Mouse (Mus musculus) midbrain, embryonic 14.5 days (tissue): ENCODE measurements around the gene Car15. TPM values are rescaled to one million over a fixed set of nuclear protein-coding genes. Genes with fewer than 3 reads are reported as not detected.

Experiments
- ATAC-seq: fragments of 200-750 bp; cut with Nextera tagmentation; 2 replicates; pipeline ENCODE4 v1.8.0; 2017; ENCODE audit warnings: moderate number of reproducible peaks, moderate library complexity; ENCODE audit not compliant: low FRiP score, low TSS enrichment
- DNase-seq: peaks from one replicate; pipeline ENCODE4 v3.0.0-alpha.2; 2015
- H3K27ac ChIP-seq: fragments of 300-500 bp; sonication (generic); replicated peaks from 2 replicates; pipeline ENCODE4 v1.5.1; 2014; ENCODE audit warnings: mild to moderate bottlenecking, low read depth, low read length, moderate library complexity
- H3K27me3 ChIP-seq: fragments of 300-500 bp; sonication (generic); 2 replicates; pipeline ENCODE4 v1.6.1; 2014; ENCODE audit warnings: low read length, control low read depth, mixed read lengths; ENCODE audit not compliant: control insufficient read depth, insufficient read depth
- H3K36me3 ChIP-seq: fragments of 300-500 bp; sonication (generic); 2 replicates; pipeline ENCODE4 v1.6.1; 2014; ENCODE audit warnings: low read length, control low read depth; ENCODE audit not compliant: control insufficient read depth, insufficient read depth
- H3K4me1 ChIP-seq: fragments of 300-500 bp; sonication (generic); 2 replicates; pipeline ENCODE4 v1.6.1; 2014; ENCODE audit warnings: mild to moderate bottlenecking, antibody characterized with exemption, low read length, control low read depth; ENCODE audit not compliant: control insufficient read depth, insufficient read depth
- H3K4me2 ChIP-seq: fragments of 300-500 bp; sonication (generic); 2 replicates; pipeline ENCODE4 v1.6.1; 2014; ENCODE audit warnings: mild to moderate bottlenecking, low read length, moderate library complexity
- H3K4me3 ChIP-seq: fragments of 300-500 bp; sonication (generic); replicated peaks from 2 replicates; pipeline ENCODE4 v1.5.1; 2014; ENCODE audit warnings: low read depth, low read length
- H3K9ac ChIP-seq: fragments of 300-500 bp; sonication (generic); replicated peaks from 2 replicates; pipeline ENCODE4 v1.6.1; 2014; ENCODE audit warnings: mild to moderate bottlenecking, low read length, moderate library complexity
- H3K9me3 ChIP-seq: fragments of 300-500 bp; sonication (generic); 2 replicates; pipeline ENCODE4 v1.6.1; 2016; ENCODE audit warnings: low read length, control low read depth, mixed read lengths; ENCODE audit not compliant: control insufficient read depth
- WGBS: fragments of 180-500 bp; shearing (Covaris S2); extraction: QIAGEN DNeasy Blood & Tissue Kit; methylation state at CpG from one replicate; pipeline ENCODE4 v1.1.7; 2014; 5-methylcytosine and 5-hydroxymethylcytosine counted together
- polyA plus RNA-seq: library from polyadenylated mRNA; unstranded; fragments of >200 nt; fragmentation: Nextera tagmentation; extraction: Ambion mirVana; gene quantifications from 2 replicates; pipeline ENCODE4 v1.2.1, GENCODE M21; 2014

The Car15 gene
- polyA plus RNA-seq, 1 experiment from 2014 or later = 3.9 TPM

DNA sequence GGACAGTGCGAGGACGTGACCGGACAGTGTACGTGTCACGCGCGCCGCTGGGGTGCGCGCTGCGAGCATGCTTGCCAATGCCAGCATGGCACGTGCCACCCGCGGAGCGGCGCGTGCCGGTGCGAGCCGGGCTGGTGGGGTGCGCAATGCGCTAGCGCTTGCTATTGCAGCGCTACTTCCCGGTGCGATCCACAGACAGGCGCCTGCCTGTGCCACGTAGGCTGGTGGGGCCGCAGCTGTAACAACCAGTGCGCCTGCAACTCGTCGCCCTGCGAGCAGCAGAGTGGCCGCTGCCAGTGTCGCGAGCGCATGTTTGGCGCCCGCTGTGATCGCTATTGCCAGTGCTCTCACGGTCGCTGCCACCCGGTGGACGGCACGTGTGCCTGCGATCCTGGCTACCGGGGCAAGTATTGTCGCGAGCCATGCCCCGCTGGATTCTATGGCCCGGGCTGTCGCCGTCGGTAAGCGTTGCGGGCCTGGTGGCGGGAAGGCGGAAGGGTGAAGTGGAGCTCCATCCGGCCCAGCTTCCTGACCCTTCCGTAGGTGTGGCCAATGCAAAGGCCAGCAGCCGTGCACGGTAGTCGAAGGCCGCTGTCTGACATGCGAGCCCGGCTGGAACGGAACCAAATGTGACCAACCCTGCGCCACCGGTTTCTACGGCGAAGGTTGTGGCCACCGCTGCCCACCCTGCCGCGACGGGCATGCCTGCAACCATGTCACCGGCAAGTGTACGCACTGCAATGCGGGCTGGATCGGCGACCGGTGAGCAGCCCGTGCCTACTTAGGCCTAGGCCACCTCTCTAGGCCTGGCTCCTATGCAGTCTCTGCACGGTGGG is 35.1 kb downstream of the Car15 start:
- ATAC-seq (no peak), DNase-seq (peak; percentile 65)
- Histone ChIP-seq H3K36me3 (no peaks in the 10 kb centered on the region), H3K9ac (peak overlapping the region; percentile 31; the same call in 1 of the 2 replicates), H3K27me3 (peaks cover 84% of the 10 kb centered on the region), H3K27ac (no peak overlapping the region), H3K4me1 (peaks cover 24% of the 10 kb centered on the region), H3K9me3 (no peaks in the 10 kb centered on the region), H3K4me3 (peak overlapping the region; percentile 35), H3K4me2 (peak overlapping the region; percentile 59)
- 3% methylated on average over 83 of the region's 83 CpGs for WGBS

DNA sequence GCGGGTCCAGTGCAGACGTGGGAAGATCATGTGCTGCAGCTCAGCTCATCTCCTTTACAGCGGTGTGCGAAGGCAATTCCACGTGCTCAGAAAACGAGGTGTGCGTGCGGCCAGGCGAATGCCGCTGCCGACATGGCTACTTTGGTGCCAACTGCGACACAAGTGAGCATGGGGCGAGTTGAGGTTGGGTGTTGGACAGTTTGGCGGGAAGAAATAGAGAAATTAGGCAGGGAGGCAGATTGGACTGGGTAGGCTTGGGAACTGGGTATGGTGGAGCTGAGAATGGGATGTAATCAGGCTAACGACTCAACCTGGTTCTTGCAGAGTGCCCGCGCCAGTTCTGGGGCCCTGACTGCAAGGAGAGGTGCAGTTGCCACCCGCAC is 35.7 kb downstream of the Car15 start:
- Histone ChIP-seq H3K9ac (peak overlapping the region; percentile 31; the same call in 1 of the 2 replicates), H3K4me1 (peaks cover 26% of the 10 kb centered on the region), H3K27ac (no peak overlapping the region), H3K4me2 (peak overlapping the region; percentile 59), H3K27me3 (peaks cover 90% of the 10 kb centered on the region), H3K36me3 (no peaks in the 10 kb centered on the region), H3K4me3 (peak overlapping the region; percentile 35), H3K9me3 (no peaks in the 10 kb centered on the region)
- no peak for ATAC-seq
- 5% methylated on average over 18 of the region's 18 CpGs for WGBS
- DNase-seq = no peak

DNA sequence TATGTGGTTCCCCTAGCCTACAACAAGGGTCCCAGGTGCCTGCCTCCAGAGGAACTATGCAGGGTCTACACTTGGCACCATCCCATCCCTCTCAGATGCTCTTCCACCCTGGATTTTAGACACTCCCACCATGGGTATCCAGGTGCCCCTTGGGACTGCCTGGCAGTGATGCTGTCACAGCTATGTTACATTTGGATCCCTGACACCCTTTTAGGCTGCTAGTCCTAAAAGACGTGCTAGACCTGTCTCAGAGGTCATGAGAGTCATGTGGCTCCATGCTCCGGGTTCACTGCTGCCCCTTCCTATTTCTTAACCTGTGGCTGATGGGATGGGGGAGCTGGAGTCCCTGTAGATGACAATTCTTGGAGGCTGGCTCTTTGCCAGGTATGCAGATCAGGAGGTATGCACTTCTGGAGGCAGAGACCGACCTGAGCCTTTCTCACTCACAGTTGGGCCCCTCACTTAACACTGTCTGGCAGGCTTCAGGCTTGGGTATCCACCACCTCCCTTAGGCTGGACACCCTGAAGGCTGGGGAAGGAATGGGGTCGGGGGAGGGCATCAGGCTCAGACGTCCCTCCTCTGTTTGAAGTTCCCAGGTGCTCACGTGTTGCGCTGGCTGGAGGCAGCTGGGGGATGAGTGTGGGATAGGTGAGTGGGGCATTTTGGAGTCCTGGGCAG is 36.2 kb downstream of the Car15 start:
- H3K9me3 ChIP-seq = no peaks in the 10 kb centered on the region
- no peak overlapping the region for H3K27ac ChIP-seq
- ATAC-seq (no peak; the same call in 1 of the 2 replicates), DNase-seq (no peak)
- WGBS = 4% methylated on average over 7 of the region's 7 CpGs
- peaks cover 30% of the 10 kb centered on the region for H3K4me1 ChIP-seq
- H3K9ac ChIP-seq = no peak overlapping the region
- H3K36me3 ChIP-seq = no peaks in the 10 kb centered on the region
- no peak overlapping the region; the same call in 1 of the 2 replicates for H3K4me2 ChIP-seq
- peak overlapping the region; percentile 35 for H3K4me3 ChIP-seq
- peaks cover 96% of the 10 kb centered on the region for H3K27me3 ChIP-seq

DNA sequence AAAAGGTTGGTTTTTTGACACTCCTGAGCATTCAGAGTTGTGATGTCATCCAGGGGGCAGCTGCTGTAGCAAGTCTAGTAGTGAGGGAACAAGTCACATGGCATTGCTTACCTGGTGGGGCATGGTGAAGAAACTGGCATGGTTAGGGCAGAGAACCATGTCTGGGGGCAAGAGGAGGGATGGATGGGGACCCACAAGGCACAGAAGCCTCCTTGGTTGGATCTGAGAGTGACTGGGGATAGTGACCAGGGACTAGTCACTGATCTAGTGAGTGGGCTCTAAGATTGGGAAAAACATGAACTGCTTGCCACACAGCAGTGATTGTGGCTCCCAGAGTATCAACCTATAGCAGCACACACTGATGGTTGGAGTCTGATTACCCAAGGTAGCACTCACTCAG is 38.6 kb downstream of the Car15 start:
- Histone ChIP-seq H3K9me3 (no peaks in the 10 kb centered on the region), H3K4me3 (no peak overlapping the region), H3K9ac (no peak overlapping the region), H3K4me2 (no peak overlapping the region), H3K27me3 (peaks cover 92% of the 10 kb centered on the region), H3K36me3 (no peaks in the 10 kb centered on the region), H3K4me1 (peaks cover 29% of the 10 kb centered on the region), H3K27ac (no peak overlapping the region)
- ATAC-seq = no peak
- no peak for DNase-seq

DNA sequence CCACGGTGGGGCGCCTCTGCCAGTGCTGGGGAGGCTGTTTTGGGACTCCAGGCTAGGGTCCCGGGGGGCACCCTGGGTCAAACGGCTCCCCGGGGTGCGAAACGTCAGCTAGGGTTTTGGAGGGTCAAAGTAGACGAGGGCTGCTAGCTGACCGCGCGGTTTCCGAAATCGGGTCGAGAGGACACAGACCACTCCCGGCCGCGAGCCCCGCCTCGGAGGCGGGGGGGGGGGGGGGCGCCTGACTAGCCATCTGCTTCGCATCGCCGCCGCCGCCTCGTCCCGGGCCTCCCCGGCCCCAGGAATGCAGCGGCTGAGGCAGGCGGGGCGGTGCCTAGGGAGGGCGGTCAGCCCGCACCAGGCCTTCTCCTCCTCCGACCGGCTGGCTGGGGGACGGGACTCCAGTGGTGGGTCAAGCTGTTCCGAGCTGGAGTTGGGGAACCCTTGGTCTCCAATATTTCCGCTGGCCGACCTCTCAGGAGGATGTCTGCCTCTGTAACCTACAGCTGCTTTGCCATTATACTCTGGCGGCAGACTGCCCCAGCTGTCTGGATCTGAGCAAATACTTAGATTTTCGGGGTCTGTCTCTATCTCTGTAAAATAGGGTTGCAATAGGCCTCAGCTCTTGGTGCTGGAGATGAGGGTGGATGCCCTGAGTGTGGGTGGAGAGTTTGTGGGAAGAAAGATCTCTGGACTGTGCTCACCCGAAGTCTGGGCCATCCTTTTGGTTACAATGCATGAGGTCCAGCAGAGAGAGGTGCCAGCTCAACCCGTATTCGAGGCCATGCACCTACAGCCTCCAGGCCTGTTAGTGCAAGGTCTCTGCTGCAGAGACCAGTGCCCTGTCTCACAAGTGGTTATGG is 39.6 kb downstream of the Car15 start:
- Histone ChIP-seq H3K36me3 (peaks cover 3% of the 10 kb centered on the region; the same call in 1 of the 2 replicates), H3K4me2 (peak overlapping the region; percentile 79), H3K27me3 (peaks cover 82% of the 10 kb centered on the region), H3K4me3 (peak overlapping the region; percentile 42), H3K9ac (no peak overlapping the region; the same call in 1 of the 2 replicates), H3K27ac (no peak overlapping the region), H3K4me1 (peaks cover 28% of the 10 kb centered on the region), H3K9me3 (no peaks in the 10 kb centered on the region)
- 2% methylated on average over 43 of the region's 45 CpGs for WGBS
- DNase-seq (peak; percentile 31), ATAC-seq (no peak)

DNA sequence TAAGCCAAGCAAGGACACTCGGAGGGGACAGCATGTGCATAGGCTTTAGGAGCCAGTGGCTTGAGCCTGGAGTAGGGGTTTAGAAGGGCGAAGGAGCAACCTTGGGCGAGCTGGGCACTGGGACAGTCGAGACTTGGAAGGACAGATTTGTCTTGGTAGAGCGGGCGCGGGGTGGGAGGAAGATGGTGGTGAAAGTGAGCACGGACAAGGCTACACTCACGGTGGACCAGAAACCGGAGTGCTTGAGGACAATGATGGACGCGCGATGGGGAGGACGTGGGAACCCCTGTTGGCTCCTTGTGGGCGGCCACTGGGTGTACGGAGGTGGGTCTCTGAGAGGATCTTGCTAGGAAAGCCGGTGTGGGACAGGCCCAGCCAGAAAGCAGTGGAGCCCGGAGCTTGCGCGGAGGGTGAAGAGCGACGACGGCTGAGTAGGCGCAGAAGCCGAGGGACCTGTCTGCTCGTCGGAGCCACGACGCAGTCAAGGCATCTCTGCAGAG is 40.3 kb downstream of the Car15 start:
- Histone ChIP-seq H3K27me3 (peaks cover 75% of the 10 kb centered on the region), H3K36me3 (peaks cover 9% of the 10 kb centered on the region), H3K4me1 (peaks cover 21% of the 10 kb centered on the region), H3K27ac (no peak overlapping the region), H3K4me2 (peak overlapping the region; percentile 79), H3K4me3 (peak overlapping the region; percentile 42), H3K9ac (no peak overlapping the region; the same call in 1 of the 2 replicates), H3K9me3 (no peaks in the 10 kb centered on the region)
- peak; percentile 50 for DNase-seq
- ATAC-seq = no peak
- WGBS = 3% methylated on average over 29 of the region's 29 CpGs

DNA sequence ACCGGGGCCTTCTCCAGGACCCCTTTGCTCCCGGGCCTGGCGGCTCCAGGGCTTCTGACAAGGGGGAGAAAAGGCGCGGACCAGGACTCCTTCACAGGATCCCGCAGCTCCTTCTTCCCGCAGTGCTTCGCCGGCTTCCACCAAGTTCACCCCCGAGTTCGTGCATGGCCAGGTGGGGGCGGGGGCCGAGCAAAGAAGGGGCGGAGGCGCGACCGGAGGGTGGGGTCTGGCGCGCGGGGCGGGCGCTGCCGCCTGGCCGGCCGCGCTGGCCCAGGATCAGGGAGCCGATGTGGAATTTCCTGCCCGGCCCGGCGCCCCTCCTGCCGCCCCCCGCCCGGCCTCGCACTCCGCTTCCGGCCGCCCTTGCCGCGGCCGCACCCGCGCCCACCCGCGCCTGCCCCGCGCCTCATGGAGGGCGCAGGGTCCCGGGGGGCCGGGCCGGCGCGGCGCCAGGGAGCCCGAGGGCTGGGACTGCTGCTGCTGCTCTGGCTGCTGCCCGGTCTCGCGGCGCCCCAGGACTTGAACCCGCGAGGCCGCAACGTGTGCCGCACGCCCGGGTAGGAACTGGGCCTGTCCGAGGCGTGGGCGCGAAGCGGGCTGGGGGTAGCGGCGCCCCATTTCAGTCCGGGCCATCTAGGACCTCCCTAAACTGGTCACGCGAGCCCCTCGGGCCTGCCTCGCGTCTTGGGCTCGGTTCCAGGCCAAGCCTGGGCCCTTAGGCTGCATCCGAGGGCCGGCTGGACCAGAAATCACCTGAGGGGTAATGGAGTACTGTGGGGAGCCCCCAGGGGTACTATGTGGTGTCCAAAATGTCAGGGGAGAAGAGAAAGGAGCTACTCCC is 41.0 kb downstream of the Car15 start, which contains the start of gene Scarf2:
Gene Scarf2 (plus strand): TSS at position 312 of the 841 bp plus-strand sequence.
- peak; percentile 49 for DNase-seq
- Histone ChIP-seq H3K9me3 (no peaks in the 10 kb centered on the region), H3K27ac (no peak within 1 kb of the TSS), H3K4me1 (peaks cover 15% of the 10 kb centered on the region; the same call in 1 of the 2 replicates), H3K4me3 (peak within 1 kb of the TSS; percentile 42), H3K36me3 (peaks cover 16% of the 10 kb centered on the region), H3K4me2 (peak within 1 kb of the TSS; percentile 79), H3K9ac (peak within 1 kb of the TSS; percentile 56), H3K27me3 (peaks cover 68% of the 10 kb centered on the region)
- 2% methylated on average over 57 of the region's 81 CpGs for WGBS
- peak; percentile 46 for ATAC-seq
